Mouse (Mus musculus): Measurements from ENCODE around the gene Dck.

DNA sequence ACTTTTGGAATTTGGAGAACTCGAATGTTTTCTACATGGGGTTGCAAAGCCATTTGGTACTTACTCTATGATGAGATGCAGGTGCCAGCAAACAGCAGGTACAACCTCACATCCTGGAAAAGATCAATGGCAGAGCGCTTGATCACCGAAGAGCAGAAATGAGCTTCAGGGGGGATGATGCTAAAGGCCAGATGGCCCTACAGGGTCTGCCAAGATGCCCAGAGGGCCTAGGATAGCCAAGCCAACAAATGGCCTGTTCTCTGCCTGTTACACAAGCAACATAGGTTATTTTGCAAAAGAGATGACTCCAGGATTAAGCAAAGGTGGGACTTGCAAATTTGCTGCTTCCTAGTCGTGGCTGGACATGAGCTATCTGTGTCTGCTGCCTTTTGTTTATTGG is 49.8 kb downstream of the Dck start:
- no peak for TF ChIP-seq CTCF (IDR thresholded peaks at IDR 0.05; ENCODE audit: low read depth)
- TF ChIP-seq EP300 (IDR thresholded peaks at IDR 0.05; ENCODE audit: low read depth), result no peak

Measured in heart, postnatal 0 days (tissue).